Mouse (Mus musculus): ENCODE data around the gene Hpcal1.

- no peak for TF ChIP-seq CTCF (IDR thresholded peaks at IDR 0.05; ENCODE audit: insufficient read depth, low read depth, low read length)
- no peak for TF ChIP-seq POLR2A (IDR thresholded peaks at IDR 0.05; ENCODE audit: insufficient read depth, low read depth, low read length)
These were observed 56.8 kb downstream of the Hpcal1 start for GRCm38 (mm10) chr12:17747191-17748154.

All from olfactory bulb, adult 2 months (tissue).